Mouse (Mus musculus) leukemia stem cell, adult 10-12 weeks (primary cell): ENCODE measurements around the gene Pappa. TPM values are rescaled to one million over a fixed set of nuclear protein-coding genes. Genes with fewer than 3 reads are reported as not detected.

Source experiments
- polyA plus RNA-seq: library from polyadenylated mRNA; stranded (reverse); fragments of >175 nt; gene quantifications from 2 replicates; pipeline ENCODE4 v1.2.3, GENCODE M21; 2012; ENCODE audit warnings: low replicate concordance

Gene Pappa
- polyA plus RNA-seq, result not detected in 2 replicates

GRCm38 (mm10) chr4:65123741-65124224 lies at the start of gene Pappa:
TSS of gene Pappa (plus strand) at chr4:65124174.

